Mouse (Mus musculus) limb, embryonic 11.5 days (tissue): ENCODE measurements around the gene St5. TPM values are rescaled to one million over a fixed set of nuclear protein-coding genes. Genes with fewer than 3 reads are reported as not detected.

ENCODE experiments used
- ATAC-seq: fragments of 200-750 bp; cut with Nextera tagmentation; 2 replicates; pipeline ENCODE4 v1.8.0; 2017; ENCODE audit warnings: low read depth; ENCODE audit not compliant: insufficient number of reproducible peaks, low FRiP score, low TSS enrichment
- DNase-seq: peaks from one replicate; pipeline ENCODE4 v3.0.0-alpha.2; 2015; ENCODE audit warnings: low spot score
- H3K27ac ChIP-seq: fragments of 300-500 bp; sonication (generic); replicated peaks from 2 replicates; pipeline ENCODE4 v1.5.1; 2014; ENCODE audit warnings: low read depth, mild to moderate bottlenecking, low read length
- H3K27me3 ChIP-seq: fragments of 300-500 bp; sonication (generic); 2 replicates; pipeline ENCODE4 v1.6.1; 2014; ENCODE audit warnings: mild to moderate bottlenecking, low read length, mixed read lengths; ENCODE audit not compliant: control insufficient read depth, insufficient read depth
- H3K36me3 ChIP-seq: fragments of 300-500 bp; sonication (generic); 2 replicates; pipeline ENCODE4 v1.6.1; 2014; ENCODE audit warnings: mild to moderate bottlenecking, low read length, moderate library complexity, mixed read lengths; ENCODE audit not compliant: control insufficient read depth, insufficient read depth
- H3K4me1 ChIP-seq: fragments of 300-500 bp; sonication (generic); 2 replicates; pipeline ENCODE4 v1.6.1; 2014; ENCODE audit warnings: low read length, mixed read lengths; ENCODE audit not compliant: control insufficient read depth, insufficient read depth
- H3K4me2 ChIP-seq: fragments of 300-500 bp; sonication (generic); 2 replicates; pipeline ENCODE4 v1.6.1; 2014; ENCODE audit warnings: low read depth, mild to moderate bottlenecking, moderate library complexity; ENCODE audit not compliant: severe bottlenecking
- H3K4me3 ChIP-seq: fragments of 300-500 bp; sonication (generic); 2 replicates; pipeline ENCODE4 v1.5.1; 2014; ENCODE audit warnings: low read depth, low read length
- H3K9ac ChIP-seq: fragments of 300-500 bp; sonication (generic); 2 replicates; pipeline ENCODE4 v1.6.1; 2014; ENCODE audit warnings: mild to moderate bottlenecking, low read length
- H3K9me3 ChIP-seq: fragments of 300-500 bp; sonication (generic); 2 replicates; pipeline ENCODE4 v1.6.1; 2016; ENCODE audit warnings: low read length; ENCODE audit not compliant: control insufficient read depth
- WGBS: fragments of 180-500 bp; shearing (Covaris S2); extraction: QIAGEN DNeasy Blood & Tissue Kit; methylation state at CpG from one replicate; pipeline ENCODE4 v1.1.7; 2014; 5-methylcytosine and 5-hydroxymethylcytosine counted together
- microRNA-seq: library from miRNA; unstranded; fragments of <30 nt; microRNA quantifications from one replicate; pipeline ENCODE4, GENCODE M21; 2016
- polyA plus RNA-seq: library from polyadenylated mRNA; unstranded; fragments of >200 nt; fragmentation: Nextera tagmentation; extraction: Ambion mirVana; gene quantifications from 2 replicates; pipeline ENCODE4 v1.2.1, GENCODE M21; 2014

St5 gene
- polyA plus RNA-seq, 1 experiment from 2014 or later = 52.3 TPM

DNA sequence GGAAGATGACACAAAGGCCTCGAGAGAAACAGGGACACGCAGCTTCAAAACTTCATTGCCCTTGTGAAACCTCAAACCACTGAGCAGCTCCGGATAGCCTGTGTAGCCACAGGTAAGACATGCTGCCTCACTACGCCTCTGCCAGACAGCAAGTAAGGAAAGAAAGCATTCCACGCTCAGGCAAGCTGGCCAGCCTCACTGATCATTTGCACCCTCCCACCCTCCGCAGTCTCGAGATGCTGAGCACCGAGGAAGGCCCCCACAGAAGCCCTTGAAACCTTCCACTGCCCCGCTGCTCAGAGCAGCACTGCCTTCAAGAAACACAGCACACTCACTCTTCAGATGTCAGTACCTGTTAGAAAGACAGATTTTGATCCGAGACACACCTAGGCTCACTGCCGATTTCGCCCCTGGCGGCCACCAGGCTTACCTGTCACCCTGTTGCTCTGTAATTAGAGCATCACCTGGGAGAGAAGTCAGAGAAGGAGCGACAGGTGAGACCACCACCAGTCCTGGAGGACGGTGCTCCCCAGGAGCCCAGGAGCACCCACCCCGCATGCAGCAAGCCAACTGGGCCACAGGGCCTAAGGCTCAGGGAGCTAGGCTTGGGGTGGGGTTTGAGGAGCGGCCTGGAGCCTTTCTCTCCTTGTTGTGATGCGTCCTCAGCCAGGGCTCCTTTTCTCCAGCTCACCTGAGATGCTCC is 210.6 kb downstream of the St5 start:
- no peak for ATAC-seq
- Histone ChIP-seq H3K9ac (no peak overlapping the region), H3K4me3 (no peak overlapping the region)

DNA sequence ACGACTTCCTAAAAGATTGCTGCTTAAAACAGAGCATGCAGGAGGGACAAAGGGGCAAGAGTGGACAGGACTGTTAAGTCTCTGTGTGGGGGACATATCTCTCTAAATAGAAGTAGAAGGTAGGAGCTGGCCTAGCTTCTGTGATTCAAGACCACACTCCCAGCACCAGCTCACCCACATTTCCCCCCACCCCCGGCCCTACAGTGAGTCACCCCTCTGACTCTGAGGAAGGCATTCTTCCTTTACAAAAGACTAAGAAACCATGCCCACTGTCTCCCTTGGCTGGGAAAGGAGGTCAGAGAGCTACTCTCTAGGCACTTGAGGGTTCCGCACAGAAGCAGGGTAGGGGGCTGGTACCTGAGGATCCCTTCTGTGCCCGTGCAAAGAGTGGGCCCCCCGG is 219.2 kb downstream of the St5 start:
- Histone ChIP-seq H3K27me3 (no peaks in the 10 kb centered on the region), H3K4me2 (no peak overlapping the region), H3K4me1 (no peaks in the 10 kb centered on the region), H3K27ac (no peak overlapping the region), H3K36me3 (no peaks in the 10 kb centered on the region), H3K4me3 (no peak overlapping the region), H3K9me3 (no peaks in the 10 kb centered on the region), H3K9ac (no peak overlapping the region)
- ATAC-seq (no peak), DNase-seq (no peak)
- WGBS = 76% methylated on average over 5 of the region's 5 CpGs

More for the DNA sequence above, 210.6 kb downstream of the St5 start:
- peaks cover 4% of the 10 kb centered on the region; the same call in 1 of the 2 replicates for H3K4me1 ChIP-seq
- H3K27ac ChIP-seq = no peak overlapping the region
- WGBS = 56% methylated on average over 18 of the region's 18 CpGs
- no peak overlapping the region for H3K4me2 ChIP-seq
- peaks cover 9% of the 10 kb centered on the region; the same call in 1 of the 2 replicates for H3K27me3 ChIP-seq
- no peaks in the 10 kb centered on the region for H3K36me3 ChIP-seq
- no peak for DNase-seq
- H3K9me3 ChIP-seq = no peaks in the 10 kb centered on the region

DNA sequence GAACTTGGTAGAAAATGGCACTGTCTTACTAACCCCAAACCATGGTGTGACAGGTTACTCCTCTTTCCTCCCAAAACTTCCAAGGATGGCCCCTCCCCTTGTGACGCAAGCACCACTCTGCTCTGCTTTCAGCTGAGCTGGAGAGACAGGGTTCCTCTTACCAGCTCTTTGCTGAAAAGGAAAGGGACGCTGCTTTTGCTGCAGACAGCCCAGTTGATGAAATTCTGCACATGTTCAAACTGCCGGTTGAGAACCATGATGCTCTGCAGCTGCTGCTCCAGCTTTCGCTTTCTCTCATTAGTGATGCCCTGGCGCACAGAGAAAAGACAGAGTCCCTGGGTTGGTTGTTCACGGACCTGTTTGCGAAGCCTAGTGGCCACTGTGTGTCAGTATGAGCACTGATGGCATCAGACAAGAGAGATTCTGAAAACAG is 222.6 kb downstream of the St5 start:
- H3K27ac ChIP-seq = no peak overlapping the region
- no peaks in the 10 kb centered on the region for H3K4me1 ChIP-seq
- H3K27me3 ChIP-seq = no peaks in the 10 kb centered on the region
- no peaks in the 10 kb centered on the region for H3K36me3 ChIP-seq
- H3K4me2 ChIP-seq = no peak overlapping the region
- no peak overlapping the region for H3K4me3 ChIP-seq
- 27% methylated on average over 7 of the region's 7 CpGs for WGBS
- DNase-seq = no peak
- ATAC-seq = no peak
- no peaks in the 10 kb centered on the region for H3K9me3 ChIP-seq
- H3K9ac ChIP-seq = no peak overlapping the region

DNA sequence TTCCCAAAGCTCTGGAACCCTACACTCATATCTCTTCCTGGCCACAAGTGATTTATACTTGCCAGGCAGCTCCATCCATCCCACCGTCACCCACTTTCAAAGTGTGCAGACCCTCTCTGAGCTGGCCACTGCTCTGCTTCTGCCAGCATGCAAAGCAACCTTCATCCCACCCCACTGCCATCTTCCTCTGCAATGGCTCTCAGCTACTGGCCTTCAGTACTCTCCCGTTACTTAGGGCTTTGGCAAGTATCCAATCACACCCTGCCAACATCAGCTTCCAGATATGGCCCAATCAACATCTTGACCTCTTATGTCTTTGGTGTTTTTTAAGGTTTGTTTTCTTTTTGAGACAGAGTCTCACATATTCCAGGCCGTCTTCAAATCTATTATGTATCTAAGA is 225.5 kb downstream of the St5 start:
- H3K4me3 ChIP-seq = no peak overlapping the region
- H3K27me3 ChIP-seq = no peaks in the 10 kb centered on the region
- WGBS = 79% methylated on average over 3 of the region's 3 CpGs
- no peaks in the 10 kb centered on the region for H3K9me3 ChIP-seq
- no peak for ATAC-seq
- H3K36me3 ChIP-seq = no peaks in the 10 kb centered on the region
- no peak overlapping the region for H3K27ac ChIP-seq
- no peak overlapping the region for H3K4me2 ChIP-seq
- no peak overlapping the region for H3K9ac ChIP-seq
- no peaks in the 10 kb centered on the region for H3K4me1 ChIP-seq
- no peak for DNase-seq

Small RNA genes lying within 50 kb of the gene (microRNA-seq; reads per million reads assigned to microRNA genes)
- not detected for gene Gm47284

Other genes with a start within 250 kb of the St5 start
- gene Trim66, start 195.5 kb downstream of the St5 start, polyA plus RNA-seq = 0.03 TPM in 1 of 2 replicates, not detected in the other
- gene Rpl27a, start 184.5 kb downstream of the St5 start, polyA plus RNA-seq = 137 and 156 TPM in 2 replicates
- 22.4 and 24.0 TPM in 2 replicates for gene Akip1, start 85 bp upstream of the St5 start, polyA plus RNA-seq
- 0.20 TPM in 1 of 2 replicates, not detected in the other for gene BC051019, start 20.2 kb upstream of the St5 start, polyA plus RNA-seq
- not detected in 2 replicates for gene Ascl3, start 28.1 kb upstream of the St5 start, polyA plus RNA-seq
- gene Tmem9b, start 49.3 kb upstream of the St5 start, polyA plus RNA-seq = 21.4 and 23.9 TPM in 2 replicates
- 0.20 and 0.21 TPM in 2 replicates for gene Nrip3, start 78.4 kb upstream of the St5 start, polyA plus RNA-seq
- gene Scube2, start 162.1 kb upstream of the St5 start, polyA plus RNA-seq = 0.40 and 0.87 TPM in 2 replicates